Mouse (Mus musculus) midbrain, embryonic 10.5 days (tissue): Measurements from ENCODE around the gene Parvg. TPM values are rescaled to one million over a fixed set of nuclear protein-coding genes. Genes with fewer than 3 reads are reported as not detected.
A peak's percentile ranks its signal among the peaks of the same experiment; 100 is the strongest.
"Not testable (repeated sequence)": the region's sequence is repeated elsewhere in the genome, so short reads cannot be mapped to it uniquely, and the experiment has no call there.

ENCODE experiments used
- DNase-seq: peaks from one replicate; pipeline ENCODE4 v3.0.0-alpha.2; 2017; ENCODE audit warnings: low spot score
- H3K27ac ChIP-seq: fragments of 300-500 bp; sonication (generic); replicated peaks from 2 replicates; pipeline ENCODE4 v1.5.1; 2016; ENCODE audit warnings: mild to moderate bottlenecking
- H3K27me3 ChIP-seq: fragments of 300-500 bp; sonication (generic); 2 replicates; pipeline ENCODE4 v1.6.1; 2016; ENCODE audit warnings: low read depth, mild to moderate bottlenecking; ENCODE audit not compliant: poor library complexity, severe bottlenecking
- H3K36me3 ChIP-seq: fragments of 300-500 bp; sonication (generic); 2 replicates; pipeline ENCODE4 v1.6.1; 2016; ENCODE audit warnings: mild to moderate bottlenecking, moderate library complexity
- H3K4me1 ChIP-seq: fragments of 300-500 bp; sonication (generic); 2 replicates; pipeline ENCODE4 v1.6.1; 2016
- H3K4me3 ChIP-seq: fragments of 300-500 bp; sonication (generic); 2 replicates; pipeline ENCODE4 v1.5.1; 2016; ENCODE audit warnings: mild to moderate bottlenecking, moderate library complexity
- H3K9me3 ChIP-seq: fragments of 300-500 bp; sonication (generic); replicated peaks from 2 replicates; pipeline ENCODE4 v1.6.1; 2016; ENCODE audit warnings: mild to moderate bottlenecking
- WGBS: fragments of 180-500 bp; shearing (Covaris S2); methylation state at CpG from one replicate; pipeline ENCODE4 v1.1.7; 2016; 5-methylcytosine and 5-hydroxymethylcytosine counted together
- polyA plus RNA-seq: library from polyadenylated mRNA; unstranded; fragments of >200 nt; fragmentation: Nextera tagmentation; extraction: Ambion mirVana; gene quantifications from 2 replicates; pipeline ENCODE4 v1.2.1, GENCODE M21; 2016

The Parvg gene
- 0.89 and 1.0 TPM in 2 replicates for polyA plus RNA-seq

DNA sequence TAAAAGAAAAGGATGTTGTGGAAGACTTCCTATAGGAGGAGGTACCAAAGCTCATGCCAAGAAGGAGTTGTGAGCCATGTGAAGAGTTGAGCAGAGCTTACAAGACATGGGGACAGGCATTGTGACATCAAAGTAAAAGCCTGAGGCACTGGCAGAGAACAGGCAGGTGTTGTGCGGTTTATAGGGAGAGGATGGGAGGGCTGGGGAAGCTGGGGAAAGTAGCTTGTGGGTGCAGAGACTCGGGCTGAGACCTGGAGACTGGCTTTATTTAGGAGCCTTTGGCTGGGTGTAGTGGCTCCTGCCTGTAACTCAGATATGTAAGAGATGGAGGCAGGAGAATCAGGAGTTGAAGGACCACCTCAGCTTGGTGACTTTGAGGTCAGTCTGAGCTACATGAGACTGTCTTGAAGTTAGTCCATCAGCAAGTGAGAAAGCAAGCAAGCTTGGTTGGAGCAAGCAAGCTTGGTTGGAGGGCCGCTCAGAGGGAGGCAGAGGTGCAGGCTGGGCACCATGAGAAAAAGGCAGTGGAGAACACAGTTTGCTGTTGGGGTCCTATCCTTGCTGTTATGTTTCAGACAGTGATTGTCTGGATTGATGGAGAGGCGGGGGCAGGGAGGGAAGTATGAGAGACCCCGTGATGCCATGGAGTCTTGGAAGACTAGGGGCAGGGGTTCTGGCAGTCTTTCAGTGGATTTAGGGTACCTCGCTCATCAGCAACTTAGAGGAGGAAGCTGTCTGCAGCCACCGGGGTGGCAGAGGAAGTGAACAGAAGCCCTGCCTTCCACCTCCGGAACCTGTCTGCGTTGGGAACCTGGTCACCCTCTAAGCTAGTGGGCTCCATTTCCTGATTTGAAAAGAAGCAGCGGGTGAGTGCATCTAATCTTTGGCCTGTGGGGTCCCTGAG, at the start of gene Parvg:
Gene Parvg, plus strand, starts transcription at position 61 of the 904 bp plus-strand sequence.
- H3K27me3 ChIP-seq: peaks cover 19% of the 10 kb centered on the region; the same call in 1 of the 2 replicates
- WGBS: 85% methylated on average over 10 of the region's 10 CpGs
- H3K4me3 ChIP-seq: no peak within 1 kb of the TSS
- no peaks in the 10 kb centered on the region for H3K9me3 ChIP-seq
- peaks cover 46% of the 10 kb centered on the region for H3K4me1 ChIP-seq
- H3K36me3 ChIP-seq: no peaks in the 10 kb centered on the region
- no peak for DNase-seq
- no peak within 1 kb of the TSS; the same call in 1 of the 2 replicates for H3K27ac ChIP-seq

DNA sequence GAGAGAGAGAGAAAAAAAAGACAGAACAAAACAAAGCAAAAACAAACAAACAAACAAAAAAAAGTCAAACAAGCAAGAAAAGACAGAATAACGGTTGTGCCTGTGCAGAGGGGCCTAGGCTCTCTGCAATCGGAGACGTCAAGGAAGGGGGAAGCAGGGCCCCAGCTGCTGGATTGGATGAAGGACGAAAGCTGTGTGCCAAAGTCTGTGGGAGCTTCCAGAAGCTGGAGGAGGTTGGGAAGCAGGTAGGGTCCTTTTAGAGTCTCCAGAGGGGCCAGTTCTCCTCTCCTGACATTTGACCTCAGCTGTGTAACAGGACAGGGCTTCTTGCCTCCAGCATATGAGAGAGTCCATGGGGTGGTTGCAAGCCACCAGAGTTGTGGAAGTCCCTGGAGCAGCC, 47.8 kb upstream of the Parvg start:
- Histone ChIP-seq H3K36me3 (peaks cover 36% of the 10 kb centered on the region), H3K27ac (no peak overlapping the region), H3K9me3 (0 out of 2 replicates have a peak, but pooled peaks cover 3% of the 10 kb centered on the region), H3K4me3 (no peak overlapping the region), H3K4me1 (peaks cover 12% of the 10 kb centered on the region; the same call in 1 of the 2 replicates), H3K27me3 (no peaks in the 10 kb centered on the region; the same call in 1 of the 2 replicates)
- DNase-seq: no peak
- WGBS: 85% methylated on average over 4 of the region's 4 CpGs

DNA sequence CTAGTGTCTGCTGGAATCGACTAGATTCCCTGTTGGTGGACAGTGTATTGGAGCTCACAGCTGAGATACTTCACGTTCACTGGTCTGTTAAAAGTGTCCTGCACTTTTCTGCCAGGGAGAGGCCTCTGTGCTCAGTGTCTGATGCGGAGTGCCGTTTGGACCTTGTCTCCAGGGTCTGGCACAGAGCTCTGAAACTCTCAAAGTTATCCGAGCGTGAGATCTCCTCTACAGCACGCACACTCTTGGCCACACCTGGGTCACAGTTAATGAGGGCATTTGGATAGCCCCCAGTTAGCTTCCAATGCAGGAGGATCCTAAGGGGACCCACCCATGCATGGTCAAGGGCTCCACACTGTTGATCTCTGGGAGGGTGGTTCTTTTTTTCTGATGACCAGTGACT, 45.7 kb upstream of the Parvg start:
- Histone ChIP-seq H3K27ac (no peak overlapping the region), H3K4me1 (peaks cover 9% of the 10 kb centered on the region), H3K4me3 (no peak overlapping the region), H3K9me3 (0 out of 2 replicates have a peak, but pooled peaks cover 3% of the 10 kb centered on the region), H3K36me3 (peaks cover 27% of the 10 kb centered on the region), H3K27me3 (no peaks in the 10 kb centered on the region; the same call in 1 of the 2 replicates)
- 90% methylated on average over 7 of the region's 7 CpGs for WGBS
- DNase-seq: no peak

DNA sequence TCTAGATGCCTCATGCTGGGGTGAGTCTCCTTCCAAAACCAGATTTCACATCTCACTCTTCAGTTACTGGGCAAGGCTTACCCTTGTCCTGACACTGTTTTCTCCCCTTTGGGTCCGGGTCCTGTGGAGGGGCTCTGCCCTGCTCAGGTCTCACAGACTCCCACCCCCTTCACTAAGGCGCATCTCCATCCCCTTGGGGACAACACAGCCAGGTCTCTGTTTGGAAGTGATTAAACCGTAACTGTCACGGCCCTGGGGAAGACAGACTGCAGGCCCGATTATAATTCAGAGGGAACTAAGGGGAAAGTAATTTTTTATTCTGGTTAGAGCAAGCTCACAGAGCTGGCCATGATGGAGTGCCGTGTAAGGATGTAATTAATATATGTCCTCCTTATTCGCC, 45.2 kb upstream of the Parvg start:
- H3K27ac ChIP-seq: no peak overlapping the region

DNA sequence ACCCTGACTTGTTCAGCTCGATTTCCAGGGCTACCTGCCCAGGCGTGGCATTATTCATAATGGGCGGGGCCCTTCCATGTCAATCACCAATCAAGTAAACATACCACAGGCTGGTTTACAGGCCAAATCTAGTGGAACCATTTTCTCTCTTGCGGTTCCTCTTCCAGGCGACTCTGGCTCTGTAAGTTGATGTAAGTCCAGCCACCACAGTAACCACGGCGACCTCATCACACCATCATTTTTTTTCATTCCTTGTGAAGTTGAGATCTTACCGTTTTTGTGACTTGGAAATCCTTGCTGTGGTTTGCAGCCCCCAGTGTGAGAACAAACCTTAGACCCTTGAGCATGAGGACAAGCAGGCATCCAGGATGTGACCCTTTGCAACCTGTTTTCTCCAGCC, 43.5 kb upstream of the Parvg start:
- no peak for DNase-seq
- WGBS: 91% methylated on average over 8 of the region's 8 CpGs

More for the DNA sequence above, 45.2 kb upstream of the Parvg start:
- whole genome bisulfite sequencing: 86% methylated on average over 7 of the region's 7 CpGs
- Histone ChIP-seq H3K27me3 (peaks cover 3% of the 10 kb centered on the region; the same call in 1 of the 2 replicates), H3K4me3 (no peak overlapping the region), H3K4me1 (peaks cover 9% of the 10 kb centered on the region), H3K9me3 (0 out of 2 replicates have a peak, but pooled peaks cover 3% of the 10 kb centered on the region), H3K36me3 (peaks cover 23% of the 10 kb centered on the region)
- no peak for DNase-seq

DNA sequence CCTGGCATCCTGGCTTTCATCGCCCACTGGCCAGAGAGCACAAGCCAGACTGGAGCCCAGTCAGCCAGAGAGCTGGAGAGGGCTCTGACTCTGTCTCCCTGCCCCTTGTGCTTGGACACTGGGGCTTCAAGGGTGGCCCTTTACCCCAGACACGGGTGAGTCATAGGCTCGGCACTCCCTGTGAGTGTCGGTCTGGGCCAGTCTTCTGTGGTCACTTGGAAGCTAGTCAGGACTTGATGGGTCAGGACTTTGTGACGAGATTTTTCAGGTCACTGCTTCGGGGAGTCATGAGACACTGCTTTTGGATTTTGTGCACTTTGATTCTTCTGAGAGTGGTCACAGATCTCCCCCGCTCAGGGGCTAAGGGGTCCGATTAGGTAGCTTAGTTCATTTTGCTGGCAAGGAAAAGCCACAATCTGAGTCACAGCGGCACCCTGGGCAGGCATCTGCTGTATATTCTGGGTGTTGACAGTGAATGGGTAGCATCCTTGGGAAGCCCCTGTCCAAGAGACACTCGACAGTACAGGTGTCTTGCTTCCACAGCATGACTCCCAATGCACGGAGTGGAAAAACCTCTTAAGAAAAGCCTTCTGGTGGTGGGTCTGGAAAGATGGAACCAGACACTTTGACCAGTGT, 43.0 kb upstream of the Parvg start:
- 83% methylated on average over 11 of the region's 11 CpGs for WGBS
- no peak for DNase-seq
- H3K4me1 ChIP-seq: peaks cover 14% of the 10 kb centered on the region

More for the DNA sequence above, 43.5 kb upstream of the Parvg start:
- Histone ChIP-seq H3K9me3 (peaks cover 4% of the 10 kb centered on the region; the same call in 1 of the 2 replicates), H3K27me3 (peaks cover 10% of the 10 kb centered on the region; the same call in 1 of the 2 replicates), H3K4me1 (peaks cover 9% of the 10 kb centered on the region), H3K27ac (0 out of 2 replicates have a peak overlapping the region, but pooled peaks have one; percentile 6), H3K36me3 (peaks cover 16% of the 10 kb centered on the region), H3K4me3 (no peak overlapping the region)

DNA sequence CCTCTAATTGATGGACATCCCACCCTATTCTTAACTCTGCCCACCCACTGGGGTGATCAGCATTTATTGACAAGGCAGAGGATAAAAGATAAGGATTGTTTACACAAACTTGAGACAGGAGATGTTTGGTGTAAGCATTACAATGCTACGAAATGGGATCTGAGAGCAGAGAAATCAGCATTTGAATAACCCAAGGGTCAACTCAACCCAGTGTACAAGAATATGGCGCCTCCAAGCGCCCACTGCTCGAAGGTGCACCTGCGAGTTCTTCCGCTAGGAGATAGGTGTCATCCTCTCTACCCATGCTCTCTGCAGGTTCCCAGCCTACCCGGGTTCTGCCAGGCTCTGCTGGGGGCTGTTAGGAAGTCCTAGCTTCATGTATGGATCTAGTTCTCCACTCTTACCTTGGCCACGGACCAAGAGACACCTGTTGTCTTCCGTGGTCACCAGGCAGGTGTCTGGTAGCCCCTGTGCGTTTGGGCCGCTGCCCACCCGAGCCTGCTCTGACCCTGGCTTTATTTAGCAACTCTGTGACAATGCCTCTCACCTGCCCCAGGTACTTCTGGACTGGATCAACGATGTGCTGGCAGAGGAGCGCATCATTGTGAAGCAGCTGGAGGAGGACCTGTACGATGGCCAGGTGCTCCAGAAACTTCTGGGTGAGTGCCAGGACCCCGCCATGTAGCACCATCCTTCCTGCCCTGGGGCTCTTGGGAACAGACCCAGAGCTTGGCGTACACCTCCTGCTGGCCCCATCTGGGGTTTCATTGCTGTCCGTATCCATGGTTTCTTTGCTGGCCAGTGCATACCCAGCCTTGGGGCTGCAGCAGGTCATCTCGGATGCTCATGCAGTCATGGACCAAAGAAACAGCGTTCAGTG, 41.4 kb upstream of the Parvg start:
- H3K27ac ChIP-seq: no peak overlapping the region
- peaks cover 30% of the 10 kb centered on the region for H3K4me1 ChIP-seq
- 81% methylated on average over 20 of the region's 20 CpGs for WGBS
- DNase-seq: no peak
- H3K36me3 ChIP-seq: peaks cover 12% of the 10 kb centered on the region
- H3K4me3 ChIP-seq: no peak overlapping the region
- H3K9me3 ChIP-seq: peaks cover 4% of the 10 kb centered on the region; the same call in 1 of the 2 replicates
- peaks cover 20% of the 10 kb centered on the region; the same call in 1 of the 2 replicates for H3K27me3 ChIP-seq

More for the DNA sequence above, 43.0 kb upstream of the Parvg start:
- peaks cover 15% of the 10 kb centered on the region; the same call in 1 of the 2 replicates for H3K27me3 ChIP-seq
- peaks cover 4% of the 10 kb centered on the region; the same call in 1 of the 2 replicates for H3K9me3 ChIP-seq
- no peak overlapping the region for H3K4me3 ChIP-seq
- H3K27ac ChIP-seq: 0 out of 2 replicates have a peak overlapping the region, but pooled peaks have one; percentile 6
- peaks cover 16% of the 10 kb centered on the region for H3K36me3 ChIP-seq

DNA sequence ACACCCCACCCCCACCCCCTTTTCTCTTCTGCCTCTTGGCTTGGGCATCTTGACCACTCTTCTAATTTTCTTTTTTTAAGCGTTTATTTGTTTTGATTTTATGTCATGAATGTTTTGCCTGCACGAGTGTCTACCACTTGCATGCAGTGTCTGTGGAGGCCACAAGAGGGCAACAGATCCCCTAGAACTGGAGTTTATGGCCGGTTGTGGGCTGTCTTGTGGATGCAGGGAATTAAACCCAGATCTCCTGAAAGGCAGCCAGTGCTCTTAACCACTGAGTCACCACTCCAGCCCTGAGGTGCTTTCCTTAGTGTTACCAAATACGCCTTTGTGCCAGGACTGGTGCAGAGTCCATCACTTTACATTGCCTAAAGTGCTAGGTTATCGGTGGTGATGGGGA, 39.8 kb upstream of the Parvg start:
- 60% methylated on average over 5 of the region's 5 CpGs for WGBS
- DNase-seq: peak; percentile 41
- Histone ChIP-seq H3K27me3 (peaks cover 22% of the 10 kb centered on the region; the same call in 1 of the 2 replicates), H3K4me1 (peaks cover 31% of the 10 kb centered on the region), H3K9me3 (peaks cover 4% of the 10 kb centered on the region; the same call in 1 of the 2 replicates), H3K27ac (0 out of 2 replicates have a peak overlapping the region, but pooled peaks have one; percentile 50), H3K4me3 (no peak overlapping the region), H3K36me3 (peaks cover 12% of the 10 kb centered on the region)

DNA sequence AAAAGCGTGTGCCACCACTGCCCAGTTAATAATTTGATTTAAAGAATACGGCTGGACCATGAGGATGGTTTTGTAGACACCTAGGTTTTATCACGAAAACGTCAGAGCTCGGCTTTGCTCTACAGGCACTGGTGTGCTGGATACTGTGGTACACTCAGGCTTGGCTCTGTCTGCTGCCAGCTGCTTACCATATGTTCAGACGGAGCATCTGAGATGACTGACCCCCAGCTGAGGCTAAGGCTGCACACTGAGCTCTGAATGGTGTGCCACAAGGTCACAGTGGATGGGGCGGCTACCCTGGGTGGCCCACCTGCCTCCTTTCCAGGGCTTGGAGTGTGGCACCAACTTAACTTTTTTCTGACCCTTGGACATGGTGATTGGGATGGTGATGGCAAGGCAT, 38.4 kb upstream of the Parvg start:
- no peak for DNase-seq
- Histone ChIP-seq H3K4me1 (peaks cover 30% of the 10 kb centered on the region), H3K27me3 (peaks cover 22% of the 10 kb centered on the region; the same call in 1 of the 2 replicates), H3K4me3 (no peak overlapping the region), H3K36me3 (peaks cover 5% of the 10 kb centered on the region; the same call in 1 of the 2 replicates), H3K9me3 (peaks cover 4% of the 10 kb centered on the region; the same call in 1 of the 2 replicates), H3K27ac (peak overlapping the region; percentile 70)
- WGBS: 86% methylated on average over 7 of the region's 7 CpGs

DNA sequence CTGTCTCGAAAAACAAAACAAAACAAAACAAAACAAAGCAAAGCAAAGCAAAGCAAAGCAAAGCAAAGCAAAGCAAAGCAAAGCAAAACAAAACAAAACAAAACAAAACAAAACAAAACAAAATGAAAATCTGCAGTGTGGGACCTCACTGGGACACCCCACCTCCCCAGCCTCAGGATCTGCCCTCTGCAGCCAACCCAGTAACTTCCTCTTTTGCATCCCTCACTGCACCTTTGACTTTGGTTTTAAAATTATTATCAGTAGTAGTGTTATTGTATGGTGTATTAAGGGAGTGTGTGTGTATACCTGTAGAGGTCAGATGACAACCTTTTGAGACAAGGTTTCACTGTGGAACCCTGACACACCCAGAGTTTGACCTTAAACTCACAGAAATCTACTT, 34.9 kb upstream of the Parvg start:
- not testable (repeated sequence) for DNase-seq, H3K36me3 ChIP-seq, H3K27ac ChIP-seq, H3K4me3 ChIP-seq, H3K9me3 ChIP-seq
- Histone ChIP-seq H3K27me3 (peaks cover 24% of the 10 kb centered on the region; the same call in 1 of the 2 replicates), H3K4me1 (peaks cover 39% of the 10 kb centered on the region)
- 88% methylated on average over 1 of the region's 1 CpGs for WGBS

DNA sequence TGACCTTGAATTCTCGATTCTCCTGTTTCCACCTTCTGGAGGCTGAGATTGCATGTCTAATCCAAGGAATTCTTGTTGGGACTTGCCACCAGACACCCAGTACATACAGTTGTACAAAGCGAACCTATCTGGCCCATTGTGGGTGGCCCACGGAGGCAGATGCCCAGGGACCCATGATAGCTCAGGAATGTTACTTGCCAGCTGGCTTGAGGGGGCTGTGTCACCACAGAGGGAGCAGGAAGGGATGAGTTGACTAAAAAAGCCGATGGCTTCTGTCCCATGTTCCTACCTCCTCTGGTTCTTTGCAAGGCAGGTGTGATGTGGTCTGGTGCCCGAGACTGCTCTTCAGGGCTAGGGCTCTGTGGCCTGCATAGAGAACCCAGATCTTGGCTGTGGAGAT, 32.7 kb upstream of the Parvg start:
- no peaks in the 10 kb centered on the region for H3K9me3 ChIP-seq
- 86% methylated on average over 5 of the region's 5 CpGs for WGBS
- H3K36me3 ChIP-seq: peaks cover 10% of the 10 kb centered on the region; the same call in 1 of the 2 replicates
- DNase-seq: no peak
- H3K4me1 ChIP-seq: peaks cover 44% of the 10 kb centered on the region
- peaks cover 30% of the 10 kb centered on the region; the same call in 1 of the 2 replicates for H3K27me3 ChIP-seq
- H3K27ac ChIP-seq: no peak overlapping the region
- no peak overlapping the region for H3K4me3 ChIP-seq
